Mouse (Mus musculus) lung, postnatal 0 days (tissue): ENCODE measurements at regions not wholly inside any gene's neighbourhood (a gene's known extent, or its start where the extent isn't known, plus 50 kb on each side); places are given as distances from the start of the nearest gene placed in this dataset.

Experiments used
- CTCF ChIP-seq: IDR thresholded peaks from 2 replicates; pipeline ENCODE4 v1.5.1; 2016; ENCODE audit warnings: antibody characterized with exemption, mild to moderate bottlenecking
- EP300 ChIP-seq: IDR thresholded peaks from 2 replicates; pipeline ENCODE4 v1.6.1; 2016; ENCODE audit warnings: antibody characterized with exemption, mild to moderate bottlenecking, control low read depth

DNA sequence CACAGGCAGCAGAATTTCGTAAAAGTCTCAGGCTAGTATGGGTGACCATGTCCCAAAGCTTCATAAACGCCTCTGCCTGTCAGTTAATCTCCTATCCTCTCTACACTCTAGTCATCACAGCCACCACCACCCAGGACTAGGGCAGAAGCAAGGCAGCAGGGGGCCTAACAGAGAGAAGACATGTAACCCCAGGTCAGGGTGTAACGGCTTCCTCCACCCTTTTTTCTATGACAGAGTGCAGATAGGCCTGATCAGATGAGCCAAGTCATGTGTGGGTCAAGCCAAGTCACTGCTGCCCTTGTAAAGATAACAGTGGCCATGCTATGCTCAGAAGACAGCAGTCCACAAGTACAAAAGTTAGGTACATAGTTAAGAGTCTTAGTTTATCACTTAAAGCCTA, 270.1 kb upstream of the Arid1b start:
- TF ChIP-seq CTCF, result no peak
- TF ChIP-seq EP300, result no peak
